Mouse (Mus musculus) heart, embryonic 11.5 days (tissue): ENCODE data around the gene Pex14. TPM values are rescaled to one million over a fixed set of nuclear protein-coding genes. Genes with fewer than 3 reads are reported as not detected.

Experiments used
- ATAC-seq: fragments of 200-750 bp; cut with Nextera tagmentation; replicated peaks from 2 replicates; pipeline ENCODE4 v1.8.0; 2017; ENCODE audit warnings: moderate library complexity; ENCODE audit not compliant: insufficient number of reproducible peaks, low FRiP score, low TSS enrichment
- H3K27ac ChIP-seq: fragments of 300-500 bp; sonication (generic); 2 replicates; pipeline ENCODE4 v1.5.1; 2014; ENCODE audit warnings: mild to moderate bottlenecking, low read depth, low read length
- H3K27me3 ChIP-seq: fragments of 300-500 bp; sonication (generic); 2 replicates; pipeline ENCODE4 v1.6.1; 2014; ENCODE audit warnings: mild to moderate bottlenecking, low read length, mixed read lengths; ENCODE audit not compliant: control insufficient read depth, insufficient read depth
- H3K36me3 ChIP-seq: fragments of 300-500 bp; sonication (generic); 2 replicates; pipeline ENCODE4 v1.6.1; 2014; ENCODE audit warnings: mild to moderate bottlenecking, low read length, moderate library complexity, mixed read lengths; ENCODE audit not compliant: control insufficient read depth, insufficient read depth
- H3K4me1 ChIP-seq: fragments of 300-500 bp; sonication (generic); 2 replicates; pipeline ENCODE4 v1.6.1; 2014; ENCODE audit warnings: low read length; ENCODE audit not compliant: control insufficient read depth, insufficient read depth
- H3K4me2 ChIP-seq: fragments of 300-500 bp; sonication (generic); 2 replicates; pipeline ENCODE4 v1.6.1; 2014; ENCODE audit warnings: mild to moderate bottlenecking, moderate library complexity
- H3K4me3 ChIP-seq: fragments of 300-500 bp; sonication (generic); 2 replicates; pipeline ENCODE4 v1.5.1; 2014; ENCODE audit warnings: low read depth, low read length
- H3K9ac ChIP-seq: fragments of 300-500 bp; sonication (generic); 2 replicates; pipeline ENCODE4 v1.6.1; 2014; ENCODE audit warnings: mild to moderate bottlenecking, low read depth, low read length, moderate library complexity
- H3K9me3 ChIP-seq: fragments of 300-500 bp; sonication (generic); replicated peaks from 2 replicates; pipeline ENCODE4 v1.6.1; 2016; ENCODE audit warnings: low read length; ENCODE audit not compliant: control insufficient read depth
- WGBS: fragments of 180-500 bp; shearing (Covaris S2); extraction: QIAGEN DNeasy Blood & Tissue Kit; methylation state at CpG from one replicate; pipeline ENCODE4 v1.1.7; 2014; ENCODE audit not compliant: insufficient replicate concordance; 5-methylcytosine and 5-hydroxymethylcytosine counted together
- polyA plus RNA-seq: library from polyadenylated mRNA; unstranded; fragments of >200 nt; fragmentation: Nextera tagmentation; extraction: Ambion mirVana; gene quantifications from 2 replicates; pipeline ENCODE4 v1.2.1, GENCODE M21; 2014

Pex14 gene
- polyA plus RNA-seq, 1 experiment from 2014 or later = 33.5 TPM

GRCm38 (mm10) chr4:148915849-148916248 lies 183.8 kb downstream of the Pex14 start:
- Histone ChIP-seq H3K9ac (no peak overlapping the region), H3K27ac (no peak overlapping the region), H3K4me2 (no peak overlapping the region), H3K4me3 (no peak overlapping the region), H3K36me3 (no peaks in the 10 kb centered on the region), H3K4me1 (peaks cover 69% of the 10 kb centered on the region), H3K9me3 (no peaks in the 10 kb centered on the region), H3K27me3 (no peaks in the 10 kb centered on the region; the same call in 1 of the 2 replicates)
- ATAC-seq = no peak
- 83% methylated on average over 15 of the region's 15 CpGs for WGBS

GRCm38 (mm10) chr4:148914863-148915622 lies 184.6 kb downstream of the Pex14 start:
- 46% methylated on average over 10 of the region's 10 CpGs for WGBS
- 0 out of 2 replicates have a peak, but pooled peaks have one; percentile 29 for ATAC-seq
- H3K9me3 ChIP-seq = no peaks in the 10 kb centered on the region

GRCm38 (mm10) chr4:148912826-148913590 lies 186.7 kb downstream of the Pex14 start:
- Histone ChIP-seq H3K36me3 (no peaks in the 10 kb centered on the region), H3K9me3 (no peaks in the 10 kb centered on the region), H3K9ac (0 out of 2 replicates have a peak overlapping the region, but pooled peaks have one; percentile 17), H3K27me3 (no peaks in the 10 kb centered on the region; the same call in 1 of the 2 replicates), H3K4me2 (peak overlapping the region; percentile 24; the same call in 1 of the 2 replicates), H3K4me1 (peaks cover 81% of the 10 kb centered on the region), H3K4me3 (no peak overlapping the region), H3K27ac (peak overlapping the region; percentile 75)
- WGBS = 57% methylated on average over 8 of the region's 8 CpGs
- ATAC-seq = no peak

More at GRCm38 (mm10) chr4:148914863-148915622, 184.6 kb downstream of the Pex14 start:
- Histone ChIP-seq H3K9ac (no peak overlapping the region), H3K27ac (peak overlapping the region; percentile 35; the same call in 1 of the 2 replicates), H3K36me3 (no peaks in the 10 kb centered on the region), H3K4me3 (no peak overlapping the region), H3K4me2 (no peak overlapping the region; the same call in 1 of the 2 replicates), H3K4me1 (peaks cover 75% of the 10 kb centered on the region), H3K27me3 (no peaks in the 10 kb centered on the region; the same call in 1 of the 2 replicates)

GRCm38 (mm10) chr4:148912134-148912533 lies 187.5 kb downstream of the Pex14 start:
- peak overlapping the region; percentile 17; the same call in 1 of the 2 replicates for H3K9ac ChIP-seq
- ATAC-seq = no peak
- no peaks in the 10 kb centered on the region; the same call in 1 of the 2 replicates for H3K27me3 ChIP-seq
- H3K36me3 ChIP-seq = no peaks in the 10 kb centered on the region
- peak overlapping the region; percentile 75 for H3K27ac ChIP-seq
- H3K9me3 ChIP-seq = no peaks in the 10 kb centered on the region
- H3K4me3 ChIP-seq = no peak overlapping the region
- peaks cover 84% of the 10 kb centered on the region for H3K4me1 ChIP-seq
- 0 out of 2 replicates have a peak overlapping the region, but pooled peaks have one; percentile 24 for H3K4me2 ChIP-seq
- WGBS = 23% methylated on average over 7 of the region's 7 CpGs

Other genes with a start within 250 kb of the Pex14 start
- gene Dffa, start 4.3 kb upstream of the Pex14 start, polyA plus RNA-seq = 34.2 and 35.9 TPM in 2 replicates
- gene Cort, start 26.9 kb upstream of the Pex14 start, polyA plus RNA-seq = 0.24 and 0.46 TPM in 2 replicates
- gene Cenps, start 37.8 kb upstream of the Pex14 start, polyA plus RNA-seq = 30.1 and 33.3 TPM in 2 replicates
- 37.2 and 37.8 TPM in 2 replicates for gene Pgd, start 66.9 kb upstream of the Pex14 start, polyA plus RNA-seq
- 47.8 and 49.6 TPM in 2 replicates for gene Kif1b, start 207.8 kb upstream of the Pex14 start, polyA plus RNA-seq